25 mouse cellular contexts compared by ENCODE assay signal in genomic region chr12:103347406-103347805, GRCm38 (mm10). TPM values are rescaled to one million over a fixed set of nuclear protein-coding genes. Genes with fewer than 3 reads are reported as not detected.
DNase-seq lines count a peak whose midpoint lies in the region; ATAC-seq and TF ChIP-seq lines count a peak whose summit lies in the region.
"Had no signal": no experiment of that assay in that cellular context is flagged by ENCODE, and none has a peak within 500 bp of the region (broad histone marks: within the 10 kb centered on the region; RNA-seq: fewer than 3 reads in every experiment).

No protein-coding gene starts in this region.

- no peak for ATAC-seq in heart, embryonic 14.5 days (ENCODE audit: insufficient number of reproducible peaks, insufficient read depth, low FRiP score, low read depth)
- ATAC-seq in liver, postnatal 0 days, result 0 out of 2 replicates have a peak, but pooled peaks have one; percentile 13
- ATAC-seq: intestine, embryonic 15.5 days had no signal

- peaks cover 14% of the 10 kb centered on the region; the same call in 1 of the 2 replicates for H3K36me3 ChIP-seq in heart, embryonic 14.5 days (ENCODE audit: control insufficient read depth, insufficient read depth, low read length)
- no peaks in the 10 kb centered on the region for H3K36me3 ChIP-seq in liver, adult 2 months (ENCODE audit: control insufficient read depth, insufficient read depth, low read length)
- H3K36me3 ChIP-seq in liver, postnatal 0 days (replicated peaks; ENCODE audit: insufficient read depth, low read length), result no peaks in the 10 kb centered on the region
- no peaks in the 10 kb centered on the region for H3K36me3 ChIP-seq in splenic B cell, adult 2 months (ENCODE audit: control insufficient read depth, insufficient read depth, low read length, poor library complexity, severe bottlenecking)
- H3K36me3 ChIP-seq: forebrain, embryonic 10.5 days; hindbrain, embryonic 15.5 days; intestine, embryonic 15.5 days; limb, embryonic 10.5 days; midbrain, embryonic 15.5 days; neural tube, embryonic 15.5 days had no signal

- TF ChIP-seq POLR2A in liver, adult 2 months (IDR thresholded peaks at IDR 0.05; ENCODE audit: extremely low read depth, insufficient read depth, low read length), result no peak

- H3K4me1 ChIP-seq in heart, embryonic 14.5 days (ENCODE audit: control insufficient read depth in 2 of 2, insufficient read depth in 2 of 2, low read length in 2 of 2), result peaks cover 10 to 21% of the 10 kb centered on the region in 2 experiments
- peaks cover 15% of the 10 kb centered on the region for H3K4me1 ChIP-seq in liver, adult 2 months (ENCODE audit: control insufficient read depth, insufficient read depth, low read length)
- H3K4me1 ChIP-seq in liver, postnatal 0 days (ENCODE audit: insufficient read depth), result peaks cover 22% of the 10 kb centered on the region
- H3K4me1 ChIP-seq: forebrain, embryonic 10.5 days; hindbrain, embryonic 15.5 days; intestine, embryonic 15.5 days; midbrain, embryonic 15.5 days; neural tube, embryonic 15.5 days had no signal

- H3K9ac ChIP-seq in heart, embryonic 14.5 days (ENCODE audit: low read length), result peak overlapping the region; percentile 34; the same call in 1 of the 2 replicates
- H3K9ac ChIP-seq in liver, adult 2 months (ENCODE audit: low read depth, low read length), result no peak overlapping the region
- H3K9ac ChIP-seq in liver, postnatal 0 days (replicated peaks), result 0 out of 2 replicates have a peak overlapping the region, but pooled peaks have one; percentile 9
- H3K9ac ChIP-seq: forebrain, postnatal 0 days; hindbrain, embryonic 15.5 days; intestine, embryonic 15.5 days; liver, embryonic 14.5 days; midbrain, embryonic 15.5 days; neural tube, embryonic 15.5 days had no signal

- H3K27me3 ChIP-seq in heart, embryonic 14.5 days (ENCODE audit: control insufficient read depth, insufficient read depth, low read length), result no peaks in the 10 kb centered on the region
- no peaks in the 10 kb centered on the region for H3K27me3 ChIP-seq in liver, adult 2 months (ENCODE audit: control insufficient read depth, insufficient read depth, low read length)
- H3K27me3 ChIP-seq in liver, postnatal 0 days (ENCODE audit: insufficient read depth, low read length), result no peaks in the 10 kb centered on the region
- no peaks in the 10 kb centered on the region for H3K27me3 ChIP-seq in splenic B cell, adult 2 months (ENCODE audit: control insufficient read depth, insufficient read depth, low read length, poor library complexity, severe bottlenecking)
- H3K27me3 ChIP-seq: hindbrain, embryonic 15.5 days; intestine, embryonic 15.5 days; midbrain, embryonic 15.5 days; neural tube, embryonic 15.5 days had no signal

- WGBS in heart, embryonic 14.5 days, result 33% methylated on average over 5 of the region's 5 CpGs
- 15% methylated on average over 5 of the region's 5 CpGs for WGBS in liver, adult 2 months
- 48% methylated on average over 5 of the region's 5 CpGs for WGBS in liver, postnatal 0 days (ENCODE audit: insufficient replicate concordance)

- H3K79me2 ChIP-seq in liver, adult 2 months (ENCODE audit: control insufficient read depth, insufficient read depth, low read length), result no peaks in the 10 kb centered on the region

- no peaks in the 10 kb centered on the region for H3K9me3 ChIP-seq in heart, embryonic 14.5 days (ENCODE audit: control insufficient read depth, low read length)
- no peaks in the 10 kb centered on the region for H3K9me3 ChIP-seq in liver, postnatal 0 days (ENCODE audit: low read length)
- H3K9me3 ChIP-seq: forebrain, embryonic 10.5 days; hindbrain, embryonic 15.5 days; intestine, embryonic 15.5 days; limb, embryonic 10.5 days; midbrain, embryonic 15.5 days; neural tube, embryonic 15.5 days had no signal

- no peak for TF ChIP-seq CTCF in liver, adult 2 months (IDR thresholded peaks at IDR 0.05; ENCODE audit: low read depth, low read length)
- TF ChIP-seq CTCF in liver, postnatal 0 days (IDR thresholded peaks at IDR 0.05; ENCODE audit: low read depth), result no peak

- DNase-seq in heart, adult 11 months, result no peak
- DNase-seq in liver, adult 2 months (ENCODE audit: extremely low read depth, low read depth, low spot score), result peak; percentile 74
- DNase-seq in liver, result no peak
- no peak for DNase-seq in liver, postnatal 0 days
- DNase-seq in splenic B cell, adult 2 months (ENCODE audit: low read depth, low spot score), result peak; percentile 51
- DNase-seq in cerebellum, adult 8-10 months, result no peak
- DNase-seq: cerebellum, adult 2 months; forebrain, postnatal 0 days; heart, postnatal 4 days; kidney, postnatal 14 days; lung, postnatal 14 days; thymus, postnatal 4 days had no signal

- H3K4me3 ChIP-seq in heart, embryonic 14.5 days (ENCODE audit: control insufficient read depth in 1 of 2, insufficient read depth in 1 of 2, low read depth in 1 of 2, low read length in 2 of 2), result no peak overlapping the region
- no peak overlapping the region for H3K4me3 ChIP-seq in liver, adult 2 months (ENCODE audit: insufficient read depth, low read depth, low read length)
- H3K4me3 ChIP-seq in liver, postnatal 0 days (ENCODE audit: low read depth, low read length), result no peak overlapping the region
- H3K4me3 ChIP-seq: forebrain, embryonic 10.5 days; hindbrain, embryonic 15.5 days; intestine, embryonic 15.5 days; limb, embryonic 10.5 days; midbrain, embryonic 15.5 days; myocyte; neural tube, embryonic 15.5 days had no signal

- no peak overlapping the region for H3K27ac ChIP-seq in heart, embryonic 14.5 days (replicated peaks in 1 of 2; ENCODE audit: control insufficient read depth in 1 of 2, insufficient read depth in 1 of 2, low read depth in 2 of 2, low read length in 2 of 2)
- H3K27ac ChIP-seq in liver, adult 2 months (replicated peaks; ENCODE audit: insufficient read depth, low read depth, low read length), result peak overlapping the region; percentile 92
- peak overlapping the region; percentile 66; the same call in 1 of the 2 replicates for H3K27ac ChIP-seq in liver, postnatal 0 days (ENCODE audit: low read depth)
- H3K27ac ChIP-seq: forebrain, embryonic 10.5 days; hindbrain, embryonic 15.5 days; intestine, embryonic 15.5 days; limb, embryonic 10.5 days; liver, embryonic 14.5 days; midbrain, embryonic 15.5 days; neural tube, embryonic 15.5 days had no signal

- no peak overlapping the region for H3K4me2 ChIP-seq in heart, embryonic 14.5 days (ENCODE audit: low read length)
- H3K4me2 ChIP-seq in liver, postnatal 0 days (ENCODE audit: low read depth, low read length), result no peak overlapping the region
- H3K4me2 ChIP-seq: hindbrain, embryonic 15.5 days; intestine, embryonic 15.5 days; midbrain, embryonic 15.5 days; neural tube, embryonic 15.5 days had no signal

- TF ChIP-seq EP300 in liver, postnatal 0 days (IDR thresholded peaks at IDR 0.05; ENCODE audit: low read depth), result no peak

RNA-seq across cellular contexts. Expression of gene Asb2, which starts 8.4 kb away (rescaled TPM):
- 235 and 254 TPM in 2 replicates for polyA plus RNA-seq in heart, embryonic 14.5 days (2014; fragmentation: Nextera tagmentation; extraction: Ambion mirVana)
- total RNA-seq in liver, adult 2 months (2014; rRNA removed), result 2.7 and 3.6 TPM in 2 replicates
- 5.6 TPM in 2 replicates for polyA plus RNA-seq in liver, adult 2 months (2012; rRNA removed)
- 5.7 and 5.9 TPM in 2 replicates for polyA plus RNA-seq in liver, postnatal 0 days (2015; fragmentation: Nextera tagmentation; extraction: Ambion mirVana)

RNA-seq across cellular contexts. Expression of gene Fam181a, which starts 36.6 kb away (rescaled TPM):
- 0.19 TPM in 1 of 2 replicates, not detected in the other for polyA plus RNA-seq in heart, embryonic 14.5 days (2014; fragmentation: Nextera tagmentation; extraction: Ambion mirVana)
- not detected in 2 replicates for total RNA-seq in liver, adult 2 months (2014; rRNA removed)
- not detected in 2 replicates for polyA plus RNA-seq in liver, adult 2 months (2012; rRNA removed)
- polyA plus RNA-seq in liver, postnatal 0 days (2015; fragmentation: Nextera tagmentation; extraction: Ambion mirVana), result not detected in 2 replicates
- total RNA-seq: adrenal gland, adult 18-20 months; adrenal gland, postnatal 4 days; heart, postnatal 4 days; megakaryocyte, adult 5-6 weeks had no signal
- polyA plus RNA-seq: C2C12; limb, embryonic 10.5 days; liver, embryonic 14.5 days; myocyte had no signal

RNA-seq across cellular contexts. Expression of gene Otub2, which starts 41.1 kb away (rescaled TPM):
- 13.8 and 14.8 TPM in 2 replicates for polyA plus RNA-seq in heart, embryonic 14.5 days (2014; fragmentation: Nextera tagmentation; extraction: Ambion mirVana)
- total RNA-seq in liver, adult 2 months (2014; rRNA removed), result 1.3 and 1.7 TPM in 2 replicates
- polyA plus RNA-seq in liver, adult 2 months (2012; rRNA removed), result 2.1 and 2.5 TPM in 2 replicates
- polyA plus RNA-seq in liver, postnatal 0 days (2015; fragmentation: Nextera tagmentation; extraction: Ambion mirVana), result 8.2 and 9.2 TPM in 2 replicates

Comparison
In these comparisons a context has a peak if more than half of its experiments do, and no peak if none do; other contexts are left out.
1. DNase-seq: peak in liver, adult 2 months (single experiment) and splenic B cell, adult 2 months (single experiment); none in heart, adult 11 months (single experiment), liver (single experiment), liver, postnatal 0 days (single experiment) and cerebellum, adult 8-10 months (single experiment).
2. H3K27ac ChIP-seq: peak in liver, adult 2 months (single experiment) and liver, postnatal 0 days (single experiment); none in heart, embryonic 14.5 days (0 of 2).
3. RNA of gene Asb2, which starts 8.4 kb away (polyA plus RNA-seq): 235 to 254 TPM in heart, embryonic 14.5 days; 5.7 to 5.9 TPM in liver, postnatal 0 days and 5.6 TPM in liver, adult 2 months; every median in the first group is over 10 times any median in the second.